Mouse (Mus musculus) G1E (cell line): Measurements from ENCODE around the gene Vav1. TPM values are rescaled to one million over a fixed set of nuclear protein-coding genes. Genes with fewer than 3 reads are reported as not detected.

ENCODE experiments used
- ATAC-seq: 2 replicates; pipeline ENCODE4 v1.8.0; 2016; ENCODE audit warnings: mild to moderate bottlenecking; ENCODE audit not compliant: insufficient number of reproducible peaks, poor library complexity, low FRiP score, severe bottlenecking; ENCODE audit errors: extremely low read depth
- DNase-seq: peaks from one replicate; pipeline ENCODE4 v3.0.0; 2012; ENCODE audit warnings: low spot score
- H3K27me3 ChIP-seq: 2 replicates; pipeline ENCODE4 v1.6.1; 2012; ENCODE audit warnings: mild to moderate bottlenecking, low read length, inconsistent platforms; ENCODE audit not compliant: insufficient read depth
- H3K36me3 ChIP-seq: replicated peaks from 2 replicates; pipeline ENCODE3; 2012; ENCODE audit warnings: mild to moderate bottlenecking, inconsistent platforms
- H3K4me1 ChIP-seq: 2 replicates; pipeline ENCODE4 v1.6.1; 2012; ENCODE audit warnings: low read depth, low read length, inconsistent platforms, mixed read lengths; ENCODE audit not compliant: insufficient read depth
- H3K4me3 ChIP-seq: 2 replicates; pipeline ENCODE4 v1.5.1; 2012; ENCODE audit warnings: low read depth, mild to moderate bottlenecking, inconsistent platforms, low read length, moderate library complexity, mixed read lengths
- H3K9me3 ChIP-seq: replicated peaks from 2 replicates; pipeline ENCODE4 v1.6.1; 2012; ENCODE audit warnings: inconsistent platforms
- CTCF ChIP-seq: IDR thresholded peaks from 2 replicates; pipeline ENCODE4 v1.5.1; 2012; ENCODE audit warnings: low read depth, low read length, inconsistent platforms, mixed read lengths
- GATA1 ChIP-seq: IDR thresholded peaks from 2 replicates; pipeline ENCODE4 v1.6.1; 2012; ENCODE audit warnings: borderline replicate concordance, low read length, inconsistent platforms, mixed read lengths
- GATA2 ChIP-seq: IDR thresholded peaks from 2 replicates; pipeline ENCODE4 v1.6.1; 2012; ENCODE audit warnings: low read depth, low read length, inconsistent platforms, borderline replicate concordance
- POLR2AphosphoS5 ChIP-seq: IDR thresholded peaks from 2 replicates; pipeline ENCODE4 v1.6.1; 2012; ENCODE audit warnings: low read depth, low read length, inconsistent platforms; ENCODE audit not compliant: insufficient replicate concordance
- TAL1 ChIP-seq: conservative IDR thresholded peaks from 2 replicates; pipeline ENCODE4 v1.6.1; 2012; ENCODE audit warnings: low read depth, low read length, inconsistent platforms, mixed read lengths
- polyA plus RNA-seq: library from polyadenylated mRNA; stranded (reverse); fragments of >175 nt; gene quantifications from 2 replicates; pipeline ENCODE4 v1.2.3, GENCODE M21; 2012
- total RNA-seq, 2 experiments: library from RNA; stranded (forward) in 1 of 2; stranded (reverse) in 1 of 2; fragments of 200-1000 nt in 1 of 2; fragments of >200 nt in 1 of 2; fragmentation: Nextera tagmentation in 1 of 2; gene quantifications; 2 replicates each; pipeline ENCODE4 v1.2.3; 2014 to 2017

Gene Vav1
- total and polyA plus RNA-seq, 3 experiments: 48.1 to 175 (median 50.0) TPM

GRCm38 (mm10) chr17:57234254-57234928, 44.5 kb upstream of the Vav1 start:
- no peak overlapping the region for H3K4me3 ChIP-seq
- H3K36me3 ChIP-seq: peaks cover 48% of the 10 kb centered on the region
- ATAC-seq (no peak), DNase-seq (no peak)
- peaks cover 24% of the 10 kb centered on the region for H3K27me3 ChIP-seq
- peaks cover 3% of the 10 kb centered on the region for H3K4me1 ChIP-seq
- no peaks in the 10 kb centered on the region for H3K9me3 ChIP-seq
- TF ChIP-seq TAL1: no peak
- no peak for TF ChIP-seq GATA1
- no peak for TF ChIP-seq CTCF
- TF ChIP-seq GATA2: no peak
- no peak for TF ChIP-seq POLR2AphosphoS5

GRCm38 (mm10) chr17:57235803-57236202, 43.1 kb upstream of the Vav1 start:
- Histone ChIP-seq H3K4me3 (no peak overlapping the region), H3K9me3 (no peaks in the 10 kb centered on the region), H3K27me3 (peaks cover 12% of the 10 kb centered on the region), H3K4me1 (peaks cover 2% of the 10 kb centered on the region), H3K36me3 (peaks cover 48% of the 10 kb centered on the region)
- TF ChIP-seq TAL1 (no peak), CTCF (no peak), GATA2 (no peak), POLR2AphosphoS5 (no peak), GATA1 (no peak)
- no peak for DNase-seq
- no peak for ATAC-seq

- Histone ChIP-seq H3K4me3 (no peak overlapping the region), H3K4me1 (peaks cover 2% of the 10 kb centered on the region), H3K9me3 (no peaks in the 10 kb centered on the region), H3K27me3 (peaks cover 3% of the 10 kb centered on the region), H3K36me3 (peaks cover 56% of the 10 kb centered on the region)
- TF ChIP-seq GATA2 (no peak), GATA1 (no peak), POLR2AphosphoS5 (no peak), CTCF (no peak), TAL1 (no peak)
- no peak for DNase-seq
- ATAC-seq: no peak
These were observed 41.7 kb upstream of the Vav1 start for GRCm38 (mm10) chr17:57237181-57237580.

GRCm38 (mm10) chr17:57243650-57244370, 35.1 kb upstream of the Vav1 start:
- ATAC-seq (no peak), DNase-seq (no peak)
- TF ChIP-seq TAL1 (no peak), GATA1 (no peak), POLR2AphosphoS5 (no peak), CTCF (no peak), GATA2 (no peak)
- Histone ChIP-seq H3K4me1 (peaks cover 42% of the 10 kb centered on the region), H3K27me3 (no peaks in the 10 kb centered on the region), H3K9me3 (no peaks in the 10 kb centered on the region), H3K36me3 (peaks cover 46% of the 10 kb centered on the region), H3K4me3 (no peak overlapping the region)

GRCm38 (mm10) chr17:57245311-57245929, 33.5 kb upstream of the Vav1 start:
- Histone ChIP-seq H3K36me3 (peaks cover 46% of the 10 kb centered on the region), H3K4me1 (peaks cover 56% of the 10 kb centered on the region), H3K27me3 (peaks cover 2% of the 10 kb centered on the region; the same call in 1 of the 2 replicates), H3K4me3 (no peak overlapping the region), H3K9me3 (no peaks in the 10 kb centered on the region)
- DNase-seq (no peak), ATAC-seq (no peak)
- TF ChIP-seq CTCF (no peak), GATA2 (no peak), POLR2AphosphoS5 (no peak), TAL1 (no peak), GATA1 (no peak)

- no peaks in the 10 kb centered on the region for H3K9me3 ChIP-seq
- TF ChIP-seq GATA1: no peak
- TF ChIP-seq POLR2AphosphoS5: no peak
- TF ChIP-seq GATA2: no peak
- TF ChIP-seq CTCF: no peak
- TF ChIP-seq TAL1: no peak
- H3K4me1 ChIP-seq: peaks cover 67% of the 10 kb centered on the region
- ATAC-seq: no peak
- H3K4me3 ChIP-seq: peak overlapping the region; percentile 95
- DNase-seq: no peak
- peaks cover 6% of the 10 kb centered on the region; the same call in 1 of the 2 replicates for H3K27me3 ChIP-seq
- H3K36me3 ChIP-seq: peaks cover 44% of the 10 kb centered on the region
These were observed 32.1 kb upstream of the Vav1 start for GRCm38 (mm10) chr17:57246663-57247392.
